Mouse (Mus musculus): ENCODE measurements around the gene Mns1. TPM values are rescaled to one million over a fixed set of nuclear protein-coding genes. Genes with fewer than 3 reads are reported as not detected.

Gene Mns1
- polyA plus RNA-seq, 1 experiment from 2014 or later, result 36.8 TPM

DNA sequence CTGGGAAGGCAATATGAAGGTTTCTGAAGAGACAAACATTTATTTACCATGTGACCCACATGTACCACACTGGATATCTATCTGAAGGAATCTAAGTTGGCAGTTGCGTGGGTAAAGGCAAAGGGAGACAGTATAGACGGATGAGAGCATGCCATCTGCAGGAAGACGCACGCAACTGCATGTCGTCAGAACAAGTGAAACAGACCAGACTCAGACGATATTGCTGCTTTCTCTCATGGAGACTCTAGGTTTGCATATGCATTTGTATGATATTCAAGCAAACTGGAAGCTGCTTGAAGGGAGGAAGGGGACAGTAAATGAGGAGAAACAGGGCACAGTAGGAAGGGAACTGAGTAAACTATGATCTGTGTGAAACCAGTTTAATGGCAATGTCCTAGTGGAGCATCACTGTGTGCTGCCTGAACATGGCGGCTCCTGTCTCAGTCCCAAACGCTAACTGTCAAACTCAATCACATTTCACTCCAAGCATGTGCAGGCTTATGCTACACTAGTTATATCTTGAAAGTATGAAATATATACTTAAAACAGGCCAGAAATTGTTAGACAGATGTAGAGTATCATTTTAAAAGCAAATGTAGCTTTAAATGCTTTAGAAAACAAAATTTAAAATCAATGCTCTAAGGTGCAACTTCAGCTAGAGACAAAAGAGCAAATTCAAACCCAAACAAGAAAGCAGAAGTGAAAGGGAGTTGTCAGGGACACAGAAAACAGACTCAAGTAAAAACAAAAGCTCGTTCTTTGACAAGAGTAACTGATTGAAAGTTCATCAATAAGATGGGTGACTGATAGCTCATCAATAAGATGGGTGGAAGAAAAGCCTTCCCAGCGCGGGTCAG lies 30.0 kb downstream of the Mns1 start:
- 0 out of 2 replicates have a peak, but pooled peaks cover 14% of the 10 kb centered on the region for H3K36me3 ChIP-seq (ENCODE audit: insufficient read depth)
- no peaks in the 10 kb centered on the region for H3K9me3 ChIP-seq (ENCODE audit: low read depth, low read length)
- 61% methylated on average over 11 of the region's 11 CpGs for WGBS
- TF ChIP-seq CTCF (IDR thresholded peaks at IDR 0.05; ENCODE audit: low read depth), result peak; percentile 70
- no peak overlapping the region for H3K4me2 ChIP-seq
- DNase-seq (peak; percentile 57), ATAC-seq (ENCODE audit: insufficient read depth) (no peak)
- no peaks in the 10 kb centered on the region for H3K4me1 ChIP-seq (ENCODE audit: insufficient read depth)
- no peak overlapping the region for H3K27ac ChIP-seq (ENCODE audit: low read depth)
- H3K9ac ChIP-seq, result no peak overlapping the region
- H3K4me3 ChIP-seq (ENCODE audit: low read depth, low read length), result no peak overlapping the region
- no peaks in the 10 kb centered on the region for H3K27me3 ChIP-seq (ENCODE audit: insufficient read depth, low read length)

DNA sequence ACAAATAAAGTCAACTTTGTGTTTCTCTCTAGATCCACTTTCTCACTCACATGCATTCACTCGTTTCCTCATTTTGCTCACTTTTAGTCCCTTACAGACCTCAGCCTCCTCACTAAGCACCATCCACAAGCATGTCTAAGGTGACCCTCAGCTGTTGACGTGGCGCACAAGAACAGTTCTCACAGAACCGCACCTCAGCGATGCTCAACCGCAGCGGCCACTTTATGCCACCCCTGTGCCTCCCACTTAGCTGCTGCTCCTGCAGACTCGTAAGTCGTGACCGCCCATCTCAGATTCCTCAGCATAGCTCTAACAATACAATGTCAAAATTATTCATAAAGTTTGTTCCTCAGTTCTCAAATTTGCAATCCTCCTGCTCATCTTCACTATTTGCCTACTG lies 30.8 kb downstream of the Mns1 start:
- Histone ChIP-seq H3K27ac (ENCODE audit: low read depth) (no peak overlapping the region), H3K9me3 (ENCODE audit: low read depth, low read length) (no peaks in the 10 kb centered on the region), H3K36me3 (ENCODE audit: insufficient read depth) (0 out of 2 replicates have a peak, but pooled peaks cover 22% of the 10 kb centered on the region), H3K27me3 (ENCODE audit: insufficient read depth, low read length) (no peaks in the 10 kb centered on the region), H3K4me2 (no peak overlapping the region), H3K4me3 (ENCODE audit: low read depth, low read length) (no peak overlapping the region), H3K9ac (no peak overlapping the region), H3K4me1 (ENCODE audit: insufficient read depth) (no peaks in the 10 kb centered on the region)
- DNase-seq (no peak), ATAC-seq (ENCODE audit: insufficient read depth) (no peak)
- 87% methylated on average over 10 of the region's 10 CpGs for WGBS
- TF ChIP-seq CTCF (IDR thresholded peaks at IDR 0.05; ENCODE audit: low read depth), result no peak

DNA sequence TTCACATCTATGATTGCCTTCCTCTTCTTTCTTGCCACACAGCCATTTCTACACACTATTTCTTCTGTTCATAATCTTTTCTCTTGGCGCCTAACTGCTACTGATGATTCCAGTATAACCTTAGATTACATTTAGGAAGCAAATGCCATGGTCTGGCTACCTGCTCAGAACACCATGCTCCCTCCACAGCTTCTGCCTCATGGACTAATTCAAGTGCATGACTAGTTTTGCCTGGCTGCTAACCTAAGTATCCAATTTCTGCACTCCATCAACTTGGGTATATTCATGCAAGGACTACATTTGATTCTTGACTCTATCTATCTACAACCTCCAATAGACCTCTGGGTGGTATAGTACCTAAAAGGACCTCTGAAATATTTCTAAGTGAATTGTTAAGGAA lies 32.0 kb downstream of the Mns1 start:
- no peak overlapping the region for H3K27ac ChIP-seq (ENCODE audit: low read depth)
- 100% methylated on average over 1 of the region's 1 CpGs for WGBS
- H3K9me3 ChIP-seq (ENCODE audit: low read depth, low read length), result no peaks in the 10 kb centered on the region
- no peak for TF ChIP-seq CTCF (IDR thresholded peaks at IDR 0.05; ENCODE audit: low read depth)
- DNase-seq (no peak), ATAC-seq (ENCODE audit: insufficient read depth) (no peak)
- H3K9ac ChIP-seq, result no peak overlapping the region
- peaks cover 25% of the 10 kb centered on the region; the same call in 1 of the 2 replicates for H3K36me3 ChIP-seq (ENCODE audit: insufficient read depth)
- no peak overlapping the region for H3K4me3 ChIP-seq (ENCODE audit: low read depth, low read length)
- no peaks in the 10 kb centered on the region for H3K4me1 ChIP-seq (ENCODE audit: insufficient read depth)
- H3K27me3 ChIP-seq (ENCODE audit: insufficient read depth, low read length), result no peaks in the 10 kb centered on the region
- no peak overlapping the region for H3K4me2 ChIP-seq

DNA sequence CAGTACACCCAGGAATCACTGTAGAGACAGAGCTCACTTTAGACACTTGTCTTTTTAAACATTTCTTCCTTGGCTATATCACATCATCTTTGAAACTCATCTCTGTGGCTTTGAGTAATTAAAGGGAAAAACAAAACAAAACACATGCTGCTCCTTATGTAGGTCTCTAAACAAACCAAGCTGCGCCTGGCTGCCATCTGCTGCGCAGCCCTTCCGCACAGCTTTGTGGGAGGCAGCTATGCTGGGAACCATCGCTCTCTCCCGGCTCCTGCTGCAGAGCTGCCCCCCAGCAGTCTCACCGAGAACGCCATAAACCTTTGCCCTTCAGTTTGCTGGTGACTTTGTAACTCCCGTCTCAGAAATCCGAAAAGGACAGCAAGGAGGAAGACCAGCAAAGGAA lies 37.7 kb downstream of the Mns1 start:
- no peak overlapping the region for H3K9ac ChIP-seq
- no peak for ATAC-seq (ENCODE audit: insufficient read depth)
- no peak for TF ChIP-seq CTCF (IDR thresholded peaks at IDR 0.05; ENCODE audit: low read depth)
- DNase-seq, result no peak
- no peak overlapping the region for H3K27ac ChIP-seq (ENCODE audit: low read depth)
- no peak overlapping the region for H3K4me2 ChIP-seq
- no peaks in the 10 kb centered on the region for H3K4me1 ChIP-seq (ENCODE audit: insufficient read depth)
- 85% methylated on average over 9 of the region's 9 CpGs for WGBS
- H3K27me3 ChIP-seq (ENCODE audit: insufficient read depth, low read length), result no peaks in the 10 kb centered on the region
- no peaks in the 10 kb centered on the region for H3K9me3 ChIP-seq (ENCODE audit: low read depth, low read length)
- H3K36me3 ChIP-seq (ENCODE audit: insufficient read depth), result peaks cover 47% of the 10 kb centered on the region
- H3K4me3 ChIP-seq (ENCODE audit: low read depth, low read length), result no peak overlapping the region

DNA sequence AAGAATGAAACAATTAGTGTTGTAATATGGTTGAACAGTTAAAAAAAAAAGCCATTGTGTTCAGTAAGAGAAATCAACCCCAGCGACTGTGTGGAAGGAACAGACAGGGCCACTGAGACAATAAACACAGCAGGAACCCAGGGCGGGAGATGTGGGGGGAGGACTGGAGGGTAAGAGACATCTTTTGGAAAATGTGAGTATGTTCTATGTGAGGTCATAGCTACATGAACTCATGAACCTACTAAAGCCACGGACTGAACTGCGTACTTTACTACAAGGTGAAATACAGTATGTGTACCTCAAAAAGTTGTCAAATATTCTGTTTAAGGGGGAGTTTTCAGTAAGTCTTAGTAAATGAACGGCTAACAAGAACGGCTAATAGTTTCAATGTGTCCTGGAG lies 39.5 kb downstream of the Mns1 start:
- no peak for DNase-seq
- no peak overlapping the region for H3K27ac ChIP-seq (ENCODE audit: low read depth)
- 69% methylated on average over 6 of the region's 6 CpGs for WGBS
- no peaks in the 10 kb centered on the region for H3K9me3 ChIP-seq (ENCODE audit: low read depth, low read length)
- no peaks in the 10 kb centered on the region for H3K4me1 ChIP-seq (ENCODE audit: insufficient read depth)
- H3K36me3 ChIP-seq (ENCODE audit: insufficient read depth), result peaks cover 49% of the 10 kb centered on the region
- no peak overlapping the region for H3K4me3 ChIP-seq (ENCODE audit: low read depth, low read length)
- no peak for ATAC-seq (ENCODE audit: insufficient read depth)
- no peaks in the 10 kb centered on the region for H3K27me3 ChIP-seq (ENCODE audit: insufficient read depth, low read length)
- no peak overlapping the region for H3K4me2 ChIP-seq
- no peak overlapping the region for H3K9ac ChIP-seq
- no peak for TF ChIP-seq CTCF (IDR thresholded peaks at IDR 0.05; ENCODE audit: low read depth)

DNA sequence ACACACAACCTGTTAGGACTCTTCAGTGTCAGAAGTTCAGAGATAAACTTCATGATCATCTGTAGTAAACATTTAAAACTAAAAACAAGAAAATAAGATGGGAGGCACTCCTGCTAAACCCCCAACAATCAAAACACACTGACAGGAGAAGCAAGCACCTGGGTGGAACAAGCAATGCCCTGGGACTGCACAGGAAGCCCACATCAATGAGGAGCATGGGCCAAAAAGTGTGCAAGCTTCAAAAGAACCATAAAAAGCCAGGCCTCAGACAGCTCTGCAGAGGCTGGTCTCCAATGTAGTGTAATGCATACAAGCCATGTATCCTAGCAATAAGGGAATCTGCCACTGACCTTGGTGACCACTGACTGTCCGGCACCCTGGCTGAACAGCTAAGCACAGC lies 41.5 kb downstream of the Mns1 start:
- Histone ChIP-seq H3K4me3 (ENCODE audit: low read depth, low read length) (no peak overlapping the region), H3K36me3 (ENCODE audit: insufficient read depth) (peaks cover 34% of the 10 kb centered on the region), H3K4me2 (no peak overlapping the region), H3K9ac (no peak overlapping the region), H3K27me3 (ENCODE audit: insufficient read depth, low read length) (no peaks in the 10 kb centered on the region), H3K4me1 (ENCODE audit: insufficient read depth) (no peaks in the 10 kb centered on the region), H3K27ac (ENCODE audit: low read depth) (no peak overlapping the region), H3K9me3 (ENCODE audit: low read depth, low read length) (no peaks in the 10 kb centered on the region)
- no peak for DNase-seq
- no peak for TF ChIP-seq CTCF (IDR thresholded peaks at IDR 0.05; ENCODE audit: low read depth)
- ATAC-seq (ENCODE audit: insufficient read depth), result no peak
- 67% methylated on average over 1 of the region's 1 CpGs for WGBS

DNA sequence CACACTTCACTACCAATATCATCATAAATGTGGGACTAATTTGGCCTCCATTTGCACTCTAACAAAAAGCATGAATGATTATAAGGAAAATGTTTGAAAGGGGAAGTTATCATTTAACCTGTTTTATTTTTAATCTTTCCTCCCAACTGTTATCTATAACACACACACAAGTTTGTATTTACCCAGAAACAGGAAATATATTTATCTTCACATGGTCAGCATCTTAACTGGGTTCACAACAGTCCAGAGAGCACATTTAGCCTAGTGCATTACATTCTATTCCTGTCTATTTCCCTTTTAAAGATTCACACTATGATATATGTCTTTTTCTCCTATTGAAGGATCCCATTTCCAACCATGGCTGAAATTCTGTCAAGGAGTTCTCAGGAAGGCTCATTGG lies 50.7 kb downstream of the Mns1 start:
- no peak for DNase-seq
- no peak for ATAC-seq (ENCODE audit: insufficient read depth)
- no peak for TF ChIP-seq CTCF (IDR thresholded peaks at IDR 0.05; ENCODE audit: low read depth)
- H3K27me3 ChIP-seq (ENCODE audit: insufficient read depth, low read length), result no peaks in the 10 kb centered on the region
- H3K36me3 ChIP-seq (ENCODE audit: insufficient read depth), result peaks cover 6% of the 10 kb centered on the region; the same call in 1 of the 2 replicates
- H3K27ac ChIP-seq (ENCODE audit: low read depth), result no peak overlapping the region
- H3K4me3 ChIP-seq (ENCODE audit: low read depth, low read length), result no peak overlapping the region
- peaks cover 6% of the 10 kb centered on the region; the same call in 1 of the 2 replicates for H3K4me1 ChIP-seq (ENCODE audit: insufficient read depth)
- no peaks in the 10 kb centered on the region for H3K9me3 ChIP-seq (ENCODE audit: low read depth, low read length)
- no peak overlapping the region for H3K4me2 ChIP-seq
- no peak overlapping the region for H3K9ac ChIP-seq
